Mouse (Mus musculus) monocyte, adult 2 months (primary cell): ENCODE data around the gene Ager.

Experiments
- DNase-seq, 2 experiments: peaks; one replicate each; pipeline ENCODE4 v3.0.0; 2022; ENCODE audit warnings: low spot score in 2 of 2, low read depth in 1 of 2

The Ager gene

GRCm38 (mm10) chr17:34629796-34630603 is 32.3 kb downstream of the Ager start:
- no peak for DNase-seq

- no peak for DNase-seq
Measured at GRCm38 (mm10) chr17:34630761-34631301, 33.2 kb downstream of the Ager start.

GRCm38 (mm10) chr17:34631647-34632046 is 34.0 kb downstream of the Ager start:
- DNase-seq: no peak

GRCm38 (mm10) chr17:34632261-34632691 is 34.6 kb downstream of the Ager start:
- peak; percentile 75 to 89 for DNase-seq

- DNase-seq: no peak
Measured at GRCm38 (mm10) chr17:34635671-34636070, 38.0 kb downstream of the Ager start.

GRCm38 (mm10) chr17:34637459-34637858 is 39.8 kb downstream of the Ager start:
- no peak for DNase-seq

- peak; percentile 65 to 75 for DNase-seq
Measured at GRCm38 (mm10) chr17:34639461-34640255, 42.0 kb downstream of the Ager start.

GRCm38 (mm10) chr17:34640778-34641601 is 43.3 kb downstream of the Ager start:
- no peak for DNase-seq

- DNase-seq: no peak
Measured at GRCm38 (mm10) chr17:34641945-34642344, 44.3 kb downstream of the Ager start.

- no peak for DNase-seq
Measured at GRCm38 (mm10) chr17:34643379-34643778, 45.7 kb downstream of the Ager start.

- DNase-seq: no peak
Measured at GRCm38 (mm10) chr17:34643944-34644343, 46.3 kb downstream of the Ager start.

GRCm38 (mm10) chr17:34644608-34645007 is 46.9 kb downstream of the Ager start, which contains the start of gene Fkbpl:
Gene Fkbpl, plus strand, starts transcription at chr17:34644764.
- peak; percentile 90 to 94 for DNase-seq

GRCm38 (mm10) chr17:34645256-34645829 is 47.7 kb downstream of the Ager start:
- DNase-seq: no peak

GRCm38 (mm10) chr17:34645831-34646511 is 48.3 kb downstream of the Ager start:
- DNase-seq: no peak

GRCm38 (mm10) chr17:34646906-34647787 is 49.5 kb downstream of the Ager start, which contains the start of gene Atf6b:
Gene Atf6b, plus strand, starts transcription at chr17:34647146.
- peak; percentile 88 to 93 for DNase-seq

- DNase-seq: no peak
Measured at GRCm38 (mm10) chr17:34648141-34648890, 50.7 kb downstream of the Ager start.

- DNase-seq: no peak
Measured at GRCm38 (mm10) chr17:34649106-34649864, 51.6 kb downstream of the Ager start.
